Mouse (Mus musculus) layer of hippocampus, adult 9-10 months (tissue): ENCODE results near the gene Gfod1.

ENCODE experiments used
- DNase-seq: peaks from one replicate; pipeline ENCODE4 v3.0.0; 2022; ENCODE audit warnings: low spot score

Gfod1 gene

DNA sequence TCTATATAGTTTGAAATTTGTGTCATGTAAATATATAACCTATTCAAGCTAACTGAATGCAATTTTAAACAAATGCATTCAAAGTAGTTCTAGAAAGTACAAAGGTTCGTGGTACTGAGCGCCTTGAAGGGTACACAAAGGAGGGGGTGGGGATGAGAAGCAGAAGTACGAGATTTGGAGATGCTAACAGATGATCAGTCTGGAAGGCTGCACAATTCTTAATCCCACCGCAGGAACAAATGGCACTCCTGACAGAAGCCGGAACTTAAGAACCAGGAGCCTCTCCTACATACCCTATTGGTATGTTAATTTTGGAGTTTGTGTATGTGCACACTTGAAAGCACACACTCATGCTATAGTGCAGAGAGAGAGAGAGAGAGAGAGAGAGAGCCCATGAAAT lies 4.8 kb downstream of the Gfod1 start:
- DNase-seq = no peak

DNA sequence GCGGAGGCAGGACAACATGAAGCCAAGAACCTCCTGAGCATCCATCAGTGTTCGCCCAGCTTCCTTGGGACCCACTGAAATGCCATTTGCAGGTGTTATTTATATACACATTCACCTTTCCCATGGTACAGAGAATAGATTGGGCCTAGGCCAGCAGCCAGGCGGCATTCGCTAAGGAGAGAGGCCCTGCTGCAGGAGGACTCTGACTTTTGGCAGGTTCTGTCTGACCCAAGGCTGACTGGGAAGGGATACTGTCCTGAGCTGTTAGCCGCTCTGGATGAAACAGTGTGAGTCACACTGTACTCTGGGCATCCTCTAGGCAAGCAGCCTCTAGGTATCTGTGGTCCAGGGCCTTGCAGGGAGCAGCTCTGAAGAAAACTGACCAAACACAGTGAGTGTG lies 6.4 kb downstream of the Gfod1 start:
- no peak for DNase-seq

DNA sequence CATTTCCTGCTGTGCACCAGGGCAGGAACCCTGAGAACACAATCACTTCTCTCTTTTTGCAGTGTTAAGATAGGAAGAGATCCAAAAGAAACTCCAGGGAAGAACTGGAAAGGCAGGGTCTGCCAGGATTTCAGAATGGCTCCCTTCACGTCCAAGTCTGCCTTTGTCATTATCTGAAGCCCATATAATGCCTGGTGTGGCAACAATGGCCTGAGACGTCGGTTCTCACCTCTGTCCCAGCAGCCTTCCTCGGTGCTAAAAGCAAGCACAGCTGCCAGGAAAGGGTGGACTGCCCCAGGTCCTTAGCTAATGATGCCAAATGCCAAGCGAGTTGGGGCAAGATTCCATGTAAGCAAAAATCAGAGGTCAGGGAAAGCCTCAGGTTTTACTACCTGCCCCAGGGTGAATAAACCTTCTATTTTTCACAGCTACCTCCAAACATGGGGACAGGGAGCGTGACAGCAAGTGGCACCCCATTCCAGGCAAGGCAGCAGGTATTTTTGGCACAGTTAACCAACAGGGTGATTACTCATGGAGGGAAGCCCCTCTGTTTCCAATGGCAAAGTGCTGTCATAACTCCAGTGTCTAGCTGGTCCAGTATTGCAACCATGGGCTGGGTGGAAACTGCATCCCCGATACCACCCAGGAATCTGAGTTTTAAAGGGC lies 7.7 kb downstream of the Gfod1 start:
- DNase-seq = no peak

DNA sequence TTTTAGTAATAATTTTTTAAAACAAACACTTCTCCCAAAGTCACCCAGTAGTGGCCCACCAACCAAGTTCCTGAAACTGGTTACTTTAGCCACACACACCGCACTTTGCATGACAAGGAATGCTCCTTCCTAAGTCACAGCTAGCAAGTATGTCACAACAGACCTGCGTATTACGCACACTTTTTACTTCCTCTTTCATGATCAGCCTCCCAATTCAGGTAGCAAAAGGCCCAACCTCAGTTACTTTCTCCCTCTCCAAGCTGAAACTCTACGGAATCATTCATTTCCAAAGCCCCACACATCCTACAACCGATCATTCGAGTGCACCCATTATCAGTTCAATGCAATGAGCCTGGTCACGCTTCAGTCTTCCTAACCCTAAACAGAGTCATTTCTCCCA lies 8.3 kb downstream of the Gfod1 start:
- DNase-seq = no peak

DNA sequence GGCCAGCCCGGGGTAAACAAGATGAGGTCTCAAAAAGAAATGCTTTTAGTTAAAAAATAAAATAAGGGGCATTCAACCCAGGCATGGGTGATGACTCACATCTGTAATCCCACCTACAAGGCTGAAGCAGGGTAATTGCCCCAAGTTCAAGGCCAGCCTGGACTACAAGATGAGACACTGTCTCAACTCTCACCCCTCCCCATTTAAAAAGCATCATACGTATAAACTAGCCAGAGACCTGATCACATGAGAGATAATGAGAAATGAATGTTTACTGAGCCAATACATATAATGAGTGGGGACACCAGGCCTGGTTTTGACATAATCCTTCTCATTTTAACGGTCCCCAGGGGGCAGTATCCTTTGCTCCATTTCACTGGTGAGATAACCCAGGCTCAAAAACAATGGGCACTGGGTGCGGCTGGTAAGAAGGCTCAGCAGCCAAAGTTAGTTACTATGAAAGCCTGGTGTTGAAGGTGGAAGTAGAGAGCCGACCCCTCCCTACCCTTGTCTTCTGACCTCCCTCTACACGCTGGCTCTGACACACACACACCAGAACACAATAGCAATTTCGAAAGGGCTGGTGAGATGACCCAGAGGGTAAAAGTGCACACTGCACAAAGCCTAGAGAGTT lies 8.9 kb downstream of the Gfod1 start:
- no peak for DNase-seq

DNA sequence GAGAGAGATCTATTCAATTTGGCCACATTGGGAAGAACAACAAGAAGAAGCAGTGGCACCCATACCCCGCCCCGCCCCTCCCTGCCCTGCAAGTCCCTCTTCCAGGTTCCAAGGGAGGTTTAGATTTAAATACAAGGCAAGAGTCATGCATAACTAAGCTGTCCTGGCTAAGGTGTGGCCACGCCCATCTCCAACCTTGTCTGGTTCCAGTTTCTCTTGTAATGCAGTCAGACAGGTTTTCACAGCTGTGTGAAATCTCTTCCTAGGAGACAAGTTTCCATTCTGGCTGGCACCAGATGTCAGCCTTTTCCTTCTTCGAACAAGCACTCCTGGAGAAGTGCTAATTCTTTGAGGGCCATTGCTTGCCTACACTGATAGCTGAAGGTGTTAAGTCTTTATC lies 11.1 kb downstream of the Gfod1 start:
- DNase-seq = no peak

DNA sequence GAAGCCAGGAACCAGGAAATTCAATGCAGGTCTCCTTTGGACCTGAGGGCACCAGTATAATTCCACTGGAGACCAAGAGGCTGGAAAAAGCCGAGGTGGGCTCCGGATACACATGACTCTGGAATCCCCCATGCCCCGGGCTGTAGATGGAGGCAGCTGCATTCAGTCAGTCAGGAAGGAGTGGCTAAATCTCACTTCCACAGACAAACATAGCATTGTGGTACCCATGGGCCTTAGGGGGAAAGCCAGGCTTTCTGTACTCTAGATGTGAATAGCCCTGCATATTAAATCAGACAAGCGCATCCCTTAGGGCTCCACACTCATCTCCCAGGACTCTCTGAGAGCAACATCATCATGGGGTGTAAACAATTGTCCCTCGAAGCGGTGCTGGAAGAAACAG lies 14.9 kb downstream of the Gfod1 start:
- no peak for DNase-seq

DNA sequence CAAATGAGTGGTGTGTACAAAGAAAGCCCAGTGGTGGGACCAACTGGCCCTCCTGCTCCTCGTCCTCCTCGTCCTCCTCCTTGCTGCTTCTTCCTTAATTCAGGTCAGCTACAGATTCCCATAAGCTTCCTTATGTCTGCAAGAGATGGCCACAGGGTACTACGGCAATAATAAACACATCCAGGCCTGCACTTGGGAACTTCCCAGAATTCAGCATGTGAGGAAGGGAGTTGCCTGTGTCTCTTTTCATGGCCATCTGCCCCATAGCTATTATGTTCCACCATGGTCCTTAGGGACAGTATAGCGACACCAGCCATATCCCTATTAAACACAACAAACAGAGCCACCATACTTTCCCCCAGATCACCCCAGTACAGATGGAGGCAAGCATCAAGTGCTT lies 15.5 kb downstream of the Gfod1 start:
- no peak for DNase-seq

DNA sequence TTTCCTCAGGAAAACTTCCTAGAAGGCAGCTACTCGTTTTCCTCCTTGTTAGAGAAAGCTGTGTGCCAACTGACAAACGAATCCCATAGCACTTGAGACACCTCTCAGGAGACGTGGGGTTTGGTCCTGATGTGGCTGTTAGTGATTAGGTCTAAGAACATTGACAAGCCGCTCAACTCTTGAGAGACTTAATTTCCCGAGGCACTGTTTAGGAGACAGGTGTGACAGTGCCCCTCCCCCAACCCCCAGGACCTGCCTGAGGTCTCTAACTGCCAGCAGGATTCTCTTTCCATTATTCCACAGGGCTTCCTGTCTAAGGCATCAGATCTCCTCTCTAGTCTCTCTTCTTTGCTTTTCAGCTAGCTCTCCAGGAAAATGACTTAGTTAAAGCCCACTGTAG lies 15.9 kb downstream of the Gfod1 start:
- no peak for DNase-seq

DNA sequence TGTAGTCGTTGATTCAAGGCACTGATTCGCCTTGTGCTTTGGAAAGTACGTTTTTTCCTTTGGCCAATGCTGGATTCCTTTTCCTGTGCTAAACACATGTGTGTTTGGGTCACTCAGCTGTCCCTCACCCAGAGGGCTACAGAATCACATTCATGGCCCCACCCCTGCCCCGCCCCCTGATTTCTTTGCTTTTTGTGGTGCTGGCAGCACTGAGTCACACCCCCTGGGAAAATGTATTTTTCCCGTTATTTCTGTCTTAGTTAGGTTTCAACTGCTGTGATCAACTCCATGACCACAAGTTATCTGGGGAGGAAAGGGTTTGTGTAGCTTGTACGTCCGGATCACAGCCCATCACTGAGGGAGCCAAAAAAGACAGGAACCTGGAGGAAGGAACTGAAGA lies 17.1 kb downstream of the Gfod1 start:
- no peak for DNase-seq

DNA sequence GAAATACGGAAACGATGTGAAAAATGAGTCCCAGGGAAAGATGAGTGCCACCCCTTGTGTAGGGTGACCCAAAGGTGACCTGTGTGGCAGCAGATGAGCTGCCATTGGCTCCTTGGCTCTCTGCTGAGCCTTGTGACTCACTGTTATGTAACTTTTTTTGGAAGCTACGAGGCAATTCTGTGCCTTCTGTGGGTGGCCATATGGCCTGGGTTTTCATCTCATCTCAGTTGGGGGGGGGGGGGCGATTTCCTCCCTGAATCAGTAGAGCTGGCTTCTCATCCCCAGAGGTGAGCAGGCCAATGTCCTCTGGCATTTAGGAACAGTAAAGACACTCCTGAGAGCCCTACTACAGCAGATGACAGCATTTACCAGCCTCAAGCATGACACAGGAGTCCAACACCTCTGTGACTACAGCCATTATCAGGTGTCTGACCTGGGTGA lies 19.2 kb downstream of the Gfod1 start:
- no peak for DNase-seq

DNA sequence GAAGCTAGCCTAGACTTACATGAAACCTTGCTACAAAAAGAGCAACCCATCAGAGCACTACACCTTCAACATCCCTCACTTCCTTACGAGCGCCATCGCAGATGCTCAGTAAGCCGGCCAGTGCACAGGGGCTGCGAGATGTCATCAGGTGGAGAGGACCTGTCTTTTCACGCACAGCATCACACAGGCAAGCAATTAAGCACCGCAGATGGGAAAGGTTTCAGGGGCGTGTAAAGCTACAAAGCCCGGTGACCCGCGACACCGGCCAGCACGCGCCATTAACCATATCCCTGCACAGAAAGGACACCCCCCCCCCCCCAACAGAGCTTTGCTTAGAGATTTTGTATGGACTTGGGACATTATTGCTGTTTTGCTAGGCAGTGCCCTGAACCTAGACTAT lies 30.1 kb downstream of the Gfod1 start:
- DNase-seq = no peak

DNA sequence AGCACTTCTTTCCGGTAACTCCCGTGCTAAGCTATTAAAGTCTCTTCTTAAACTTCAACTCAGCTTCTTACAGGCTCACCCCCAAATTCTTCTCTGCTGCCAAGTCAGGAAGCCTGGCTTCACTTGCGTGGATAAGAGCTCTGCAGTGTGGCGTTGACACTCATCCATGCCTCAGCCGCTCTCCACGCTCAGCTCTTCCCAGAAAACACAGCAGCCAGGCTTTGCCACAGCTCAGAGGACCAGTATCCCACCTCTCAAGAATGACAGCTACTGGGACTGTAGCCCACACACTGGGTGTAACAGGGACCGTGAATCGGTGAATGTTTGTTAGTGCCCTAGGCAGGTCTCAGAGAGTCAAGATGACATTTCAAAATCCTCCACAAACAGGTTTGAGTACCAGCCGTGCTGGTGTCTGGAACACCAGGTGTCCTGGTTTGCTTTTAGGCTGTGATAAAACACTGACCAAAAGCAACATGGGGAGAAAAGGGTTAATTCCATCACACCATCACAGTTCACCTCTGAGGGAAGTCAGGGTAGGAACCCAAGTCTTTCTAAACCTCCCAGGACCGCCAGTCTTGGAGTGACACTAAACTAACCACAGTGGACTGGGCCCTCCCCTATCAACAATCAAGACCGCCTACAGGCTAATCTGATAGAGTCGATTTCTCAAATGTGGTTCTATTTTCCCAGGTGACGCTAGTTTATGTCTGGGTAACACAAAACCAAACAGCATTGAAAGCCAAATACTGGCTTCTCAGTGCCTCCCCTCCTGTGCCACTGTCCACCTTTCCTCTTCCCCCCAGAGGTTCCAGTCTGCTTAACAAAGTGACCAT lies 31.5 kb downstream of the Gfod1 start:
- no peak for DNase-seq

DNA sequence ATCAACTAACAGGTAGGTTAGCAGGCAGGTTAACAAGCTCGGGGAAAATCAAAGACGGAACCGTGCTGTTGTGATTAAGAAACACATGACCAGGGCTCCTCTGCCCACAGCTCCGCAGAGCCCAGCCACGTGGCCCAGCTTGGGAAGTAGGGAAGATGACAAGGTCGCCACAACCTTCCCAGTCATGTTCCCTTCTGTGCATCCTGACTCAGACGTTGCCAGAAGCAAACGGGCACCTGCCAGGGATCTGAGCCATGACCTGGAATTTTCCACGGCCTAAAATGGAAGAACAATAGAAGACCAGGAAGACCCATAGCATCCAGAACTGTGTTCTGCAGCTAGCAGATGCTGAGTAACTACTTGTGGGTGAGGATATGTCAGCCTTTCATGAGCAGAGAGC lies 32.5 kb downstream of the Gfod1 start:
- DNase-seq = no peak

DNA sequence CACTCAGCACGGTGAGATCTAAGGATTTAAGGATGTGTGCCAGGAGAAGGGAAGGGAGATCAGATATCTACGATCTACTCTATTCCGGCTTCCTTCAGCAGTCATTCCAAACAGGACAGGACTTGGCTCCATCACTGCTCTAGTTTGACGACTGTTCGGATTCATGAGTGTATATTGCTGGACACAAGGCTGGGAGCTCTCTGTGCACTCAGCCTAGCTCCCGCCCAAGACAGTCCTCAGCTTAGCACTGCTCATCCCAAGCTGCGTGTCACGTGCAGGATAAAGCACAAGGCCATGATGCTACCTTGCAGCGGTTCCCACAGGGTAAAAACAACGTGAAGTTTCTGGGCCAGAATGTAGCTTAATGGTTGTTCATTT lies 33.8 kb downstream of the Gfod1 start:
- DNase-seq = no peak

DNA sequence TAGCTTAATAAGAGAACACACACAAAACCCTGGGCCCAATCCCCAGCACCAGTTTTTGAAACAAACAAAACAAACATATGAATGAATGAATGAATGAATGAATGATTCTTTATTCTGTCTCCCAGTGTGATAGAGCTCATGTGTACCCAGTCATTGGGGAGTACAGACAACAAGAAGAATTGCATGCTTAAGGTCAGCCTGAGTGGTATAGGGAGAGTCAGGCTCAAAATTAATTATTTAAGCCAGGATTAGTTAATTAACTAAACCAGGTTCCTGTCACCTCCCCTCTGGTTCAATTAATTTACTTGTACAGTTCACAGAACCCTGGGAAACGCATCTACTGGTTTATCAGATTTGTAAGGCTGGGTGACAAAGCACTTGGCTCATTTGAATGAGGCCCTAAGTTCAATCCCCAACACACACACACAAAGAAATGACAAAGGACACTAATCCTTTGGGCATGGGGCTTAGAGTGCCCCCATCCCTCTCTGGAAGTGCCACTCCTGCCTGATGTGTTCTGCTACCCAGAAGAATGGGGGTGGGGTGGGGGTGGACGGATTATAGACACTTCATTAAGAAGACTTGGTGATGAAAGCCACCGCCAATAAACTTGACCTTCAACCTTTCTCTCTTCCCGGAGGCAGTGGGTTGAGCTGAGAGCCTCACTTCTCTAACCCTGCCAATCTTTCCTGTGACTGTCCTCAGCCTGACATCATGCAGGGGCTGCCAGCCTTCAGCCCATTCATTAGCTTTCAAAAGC lies 34.3 kb downstream of the Gfod1 start:
- DNase-seq = no peak

DNA sequence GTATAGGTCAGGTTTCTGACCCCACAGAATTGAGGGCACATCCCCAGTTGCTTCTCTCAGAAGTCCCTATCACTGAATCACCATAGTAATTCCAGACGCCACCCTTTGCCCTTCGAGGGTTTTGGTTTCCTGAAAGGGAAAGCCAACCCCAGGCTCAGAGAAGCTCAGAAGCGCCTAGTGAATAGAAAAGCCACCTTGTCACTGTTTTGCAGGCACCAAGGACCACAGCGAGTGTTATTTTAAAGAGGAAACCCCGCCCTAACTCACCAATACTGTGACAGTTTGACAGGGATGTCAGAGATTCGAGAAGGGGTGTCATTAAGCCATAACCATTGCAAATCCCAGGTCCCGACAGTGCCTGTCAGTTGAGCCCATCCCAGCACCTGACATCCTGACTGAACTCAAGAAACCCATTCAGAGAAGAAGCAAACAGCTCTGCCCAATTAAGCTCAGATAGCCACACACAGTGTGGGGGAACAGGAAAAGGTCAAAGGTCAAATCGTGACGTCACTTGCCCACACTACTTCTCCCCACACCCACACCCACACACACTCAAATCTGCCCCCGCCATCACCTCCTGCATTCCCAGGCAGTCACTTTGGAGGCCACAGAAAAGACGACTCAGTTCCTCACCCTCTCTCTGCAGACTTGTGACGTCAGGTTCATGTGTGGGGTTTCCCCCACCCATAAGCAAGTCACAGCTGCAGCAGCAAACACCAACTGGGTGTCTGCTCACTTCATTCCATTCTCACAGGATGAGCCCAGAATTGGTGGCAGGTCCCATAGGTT lies 35.2 kb downstream of the Gfod1 start:
- no peak for DNase-seq

DNA sequence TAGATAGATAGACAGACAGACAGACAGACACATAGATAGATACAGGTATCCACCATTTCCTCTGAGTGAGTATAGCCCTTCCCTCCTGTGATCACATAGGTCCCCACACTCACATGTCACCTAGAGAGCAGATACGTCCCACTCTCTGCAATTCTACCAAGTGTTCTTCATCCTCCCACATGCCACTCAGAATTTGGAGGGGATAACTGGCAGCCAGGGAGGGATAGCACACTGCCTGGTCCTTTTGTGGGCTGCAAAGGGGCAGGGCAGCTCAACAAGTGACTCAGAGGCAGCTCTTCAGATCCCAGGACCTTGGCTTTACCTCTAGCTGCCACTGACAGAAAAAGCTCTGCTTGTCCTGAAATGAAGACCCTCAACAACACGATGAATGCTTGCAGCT lies 36.1 kb downstream of the Gfod1 start:
- no peak for DNase-seq

DNA sequence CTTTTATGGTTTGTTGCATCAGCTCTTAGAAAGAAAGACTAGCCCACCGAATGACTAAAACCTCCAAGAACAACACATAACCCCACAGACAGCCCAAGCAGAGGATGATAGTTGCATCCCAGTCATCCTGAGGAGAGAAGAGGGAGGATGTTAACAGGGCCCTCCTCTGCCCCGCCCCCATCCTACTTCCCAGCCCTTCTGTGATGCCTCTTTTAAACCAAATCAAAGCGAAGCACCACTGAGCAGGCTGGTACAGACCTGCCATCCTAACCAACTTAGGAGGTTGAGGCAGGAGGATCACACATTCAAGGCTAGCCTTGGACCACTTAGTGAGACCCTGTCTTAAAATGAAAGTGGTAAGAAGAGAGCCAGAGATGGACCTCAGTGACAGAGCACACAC lies 36.8 kb downstream of the Gfod1 start:
- no peak for DNase-seq

DNA sequence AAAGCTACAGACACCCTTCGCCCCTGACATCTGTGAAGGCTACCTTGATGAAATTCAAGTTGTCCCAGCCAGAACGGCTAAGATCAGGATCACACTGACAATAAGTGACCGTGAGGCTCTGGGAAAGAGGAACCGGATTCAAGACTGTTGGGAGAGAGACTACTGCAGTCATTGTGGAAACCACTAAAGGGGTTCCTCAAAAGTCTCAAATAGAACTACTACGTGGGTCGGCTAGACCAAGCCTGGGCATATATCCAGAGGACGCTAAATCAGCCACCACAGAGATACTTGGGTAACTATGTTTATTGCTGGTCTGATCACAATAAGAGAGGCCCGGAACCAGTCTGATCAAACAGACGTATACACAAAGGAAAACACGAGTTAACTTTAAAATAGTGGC lies 37.6 kb downstream of the Gfod1 start:
- DNase-seq = no peak

DNA sequence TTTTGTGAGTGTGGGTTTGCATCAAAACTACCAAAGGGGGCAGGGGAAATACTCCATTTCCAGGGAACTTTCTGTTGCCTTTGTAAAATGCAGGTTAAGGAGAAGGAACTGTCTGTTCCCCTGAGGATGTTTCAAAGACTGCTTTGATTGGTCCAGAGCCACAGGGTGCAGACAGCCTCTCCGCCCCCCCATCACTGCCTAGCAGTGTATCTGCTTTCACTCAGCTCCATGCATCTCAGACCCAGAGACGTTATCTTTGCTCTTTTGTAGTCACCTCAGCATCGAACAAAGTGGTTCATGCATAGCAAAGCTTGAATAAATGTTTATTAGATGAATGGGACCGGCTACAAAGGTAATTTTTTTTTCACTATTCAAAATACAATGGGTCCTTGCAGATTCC lies 38.9 kb downstream of the Gfod1 start:
- DNase-seq = no peak

DNA sequence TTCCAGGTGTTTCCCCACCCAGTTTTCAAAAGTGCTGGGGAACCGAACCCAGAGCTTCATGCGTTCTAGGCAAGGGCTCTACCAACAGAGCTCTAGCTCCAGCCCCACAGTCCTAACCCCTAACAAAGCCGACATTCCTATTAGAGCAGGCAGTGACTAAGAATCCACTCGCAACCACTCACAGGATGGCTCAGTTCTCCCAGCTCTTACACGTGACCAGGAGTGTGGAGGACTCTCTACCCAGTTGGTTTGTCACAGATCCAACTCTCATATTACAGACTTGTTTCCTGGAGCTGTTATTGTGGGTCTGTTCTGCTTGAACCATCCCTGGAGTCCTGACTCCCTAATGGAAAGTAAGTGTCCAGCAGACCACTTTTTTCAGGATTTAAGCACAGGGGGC lies 40.3 kb downstream of the Gfod1 start:
- no peak for DNase-seq
